Mouse (Mus musculus): ENCODE measurements around the gene Unc119b.
"Not testable (repeated sequence)": the region's sequence is repeated elsewhere in the genome, so short reads cannot be mapped to it uniquely, and the experiment has no call there.

Gene Unc119b

GRCm38 (mm10) chr5:115133358-115134066 is 1.3 kb downstream of the Unc119b start:
- DNase-seq (ENCODE audit: low spot score) = no peak

DNA sequence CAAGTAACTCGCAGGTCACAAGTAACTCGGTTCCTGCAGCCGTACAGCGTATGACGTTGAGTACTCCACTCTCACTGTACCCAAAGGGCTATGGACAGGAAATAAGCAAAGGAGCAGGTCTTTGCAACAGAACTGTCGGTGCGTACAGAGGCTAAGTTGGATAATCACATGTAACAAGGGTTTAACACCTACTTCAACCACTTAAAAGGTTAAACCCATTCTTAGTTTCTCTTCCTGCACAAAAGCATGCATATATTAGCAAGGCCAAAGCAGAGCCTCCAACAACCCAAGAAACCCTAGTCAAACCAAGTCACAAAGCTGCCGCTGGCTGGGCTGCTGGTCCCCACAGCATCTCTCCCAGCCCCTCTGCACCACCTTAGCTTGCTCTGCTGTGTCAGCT is 2.3 kb downstream of the Unc119b start:
- no peak for DNase-seq (ENCODE audit: low spot score)

GRCm38 (mm10) chr5:115129328-115129727 is 5.4 kb downstream of the Unc119b start:
- DNase-seq (ENCODE audit: low spot score) = no peak

- DNase-seq (ENCODE audit: low spot score) = no peak
Observed at GRCm38 (mm10) chr5:115127421-115128179, 7.2 kb downstream of the Unc119b start.

- DNase-seq (ENCODE audit: low spot score) = no peak
Observed at GRCm38 (mm10) chr5:115126578-115127312, 8.0 kb downstream of the Unc119b start.

GRCm38 (mm10) chr5:115125211-115125871 is 9.4 kb downstream of the Unc119b start:
- DNase-seq (ENCODE audit: low spot score) = peak; percentile 82

DNA sequence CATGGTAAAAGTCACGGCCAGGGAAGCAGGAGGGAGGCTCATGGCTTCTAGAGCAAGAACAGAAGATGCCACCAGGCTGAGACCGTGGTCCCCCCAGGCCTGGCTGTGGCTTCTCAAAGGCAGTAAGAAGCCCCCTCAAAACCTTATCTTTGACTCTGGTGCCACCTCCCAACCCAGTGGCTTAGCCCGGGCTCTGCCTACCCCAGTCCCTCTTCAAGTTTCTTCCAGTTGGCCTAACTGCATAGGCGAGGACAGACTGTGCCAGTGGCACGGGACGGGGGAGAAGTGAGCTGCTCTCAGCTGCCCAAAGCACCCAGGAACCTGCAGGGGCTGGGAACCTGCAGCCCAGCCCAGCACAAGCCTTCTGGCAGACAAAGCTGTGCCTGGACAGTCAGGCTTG is 10.1 kb downstream of the Unc119b start:
- no peak for DNase-seq (ENCODE audit: low spot score)

DNA sequence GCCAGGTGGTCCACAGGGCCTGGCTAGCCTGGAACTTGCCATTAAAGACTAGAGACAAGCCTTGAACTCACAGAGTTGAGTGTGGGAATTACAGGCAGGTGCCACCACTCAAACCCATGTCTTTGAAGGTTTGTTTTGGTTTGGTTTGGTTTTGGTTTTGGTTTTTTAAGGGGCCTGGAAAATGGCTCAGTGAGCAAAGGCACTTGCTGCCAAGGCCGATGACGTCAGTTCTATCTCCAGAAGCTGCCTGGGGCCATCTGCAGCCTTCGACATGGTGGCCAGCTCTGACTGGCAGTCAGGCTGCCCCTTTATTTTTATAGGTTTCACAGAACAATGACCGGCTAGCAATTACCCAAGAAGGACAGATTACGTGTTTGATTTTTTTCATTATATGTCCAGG is 13.8 kb downstream of the Unc119b start:
- DNase-seq (ENCODE audit: low spot score) = no peak

DNA sequence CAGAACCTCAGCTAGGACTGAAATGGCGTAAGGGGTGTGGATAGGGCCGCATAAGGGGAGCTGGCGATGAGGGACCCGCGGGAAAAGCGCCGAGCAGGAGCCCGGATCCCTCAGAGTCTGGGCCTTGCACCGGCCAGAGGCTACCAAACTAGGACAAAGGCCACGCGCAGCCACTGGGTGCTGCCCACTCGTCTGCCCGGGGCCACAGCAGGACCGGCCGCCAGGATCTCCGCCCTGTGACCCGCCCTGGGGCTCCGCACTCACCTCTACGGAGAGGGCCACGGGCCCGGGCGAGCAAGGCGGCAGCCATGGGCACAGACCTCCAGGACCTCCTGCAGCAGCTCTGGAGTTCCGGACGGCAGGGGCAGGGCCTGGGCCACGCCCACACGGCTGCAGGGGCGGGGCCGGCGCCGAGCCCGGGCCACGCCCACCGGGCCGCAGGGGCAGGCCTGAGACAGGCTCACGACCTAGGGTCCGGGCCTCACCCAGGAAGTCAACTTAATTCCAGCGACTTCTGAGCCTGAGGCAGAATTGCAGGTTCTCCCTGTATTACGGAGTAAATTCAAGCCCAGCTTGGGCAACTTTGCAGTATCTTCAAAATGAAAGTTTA is 15.7 kb downstream of the Unc119b start, which contains the start of gene Acads:
Gene Acads (minus strand): TSS at position 386 of the 610 bp plus-strand sequence.
- peak; percentile 91 for DNase-seq (ENCODE audit: low spot score)

DNA sequence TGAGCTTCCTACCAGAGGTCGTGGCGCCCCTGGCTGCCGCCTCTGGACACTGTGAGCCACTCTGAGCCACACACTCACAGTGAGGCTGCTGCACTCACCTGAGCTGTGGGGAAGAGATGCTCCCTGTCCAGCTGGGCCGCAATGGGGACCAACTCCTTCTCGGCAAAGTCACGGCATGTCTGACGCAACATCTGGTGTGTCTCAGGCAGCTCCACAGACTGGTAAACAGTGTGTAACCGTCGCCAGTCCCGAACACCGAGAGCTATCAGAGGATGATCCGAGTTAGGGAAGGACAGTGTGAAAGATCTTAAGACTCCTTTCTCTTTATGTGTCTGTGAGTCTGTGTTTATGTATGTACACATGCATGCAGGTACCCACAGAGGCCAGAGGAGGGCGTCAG is 17.3 kb downstream of the Unc119b start:
- no peak for DNase-seq (ENCODE audit: low spot score)

DNA sequence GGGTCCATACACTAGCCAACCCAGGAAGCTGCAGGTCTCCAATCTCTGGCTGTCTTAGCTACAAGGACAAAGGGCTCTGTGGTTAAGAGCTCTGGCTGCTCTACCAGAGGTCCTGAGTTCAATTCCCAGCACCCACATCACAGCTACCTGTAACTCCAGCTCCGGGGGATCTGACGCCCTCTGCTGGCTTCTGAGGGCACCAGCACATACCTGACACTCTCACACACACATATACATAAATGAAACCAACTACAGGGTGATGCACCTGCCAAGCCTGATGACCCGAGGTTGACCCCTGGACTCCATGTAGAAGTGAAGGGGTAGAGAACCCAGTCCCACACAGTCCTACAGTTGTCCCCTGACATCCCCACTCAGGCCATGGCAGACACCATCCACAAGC is 18.3 kb downstream of the Unc119b start:
- DNase-seq (ENCODE audit: low spot score) = no peak

GRCm38 (mm10) chr5:115114501-115114900 is 20.3 kb downstream of the Unc119b start:
- DNase-seq (ENCODE audit: low spot score) = no peak

DNA sequence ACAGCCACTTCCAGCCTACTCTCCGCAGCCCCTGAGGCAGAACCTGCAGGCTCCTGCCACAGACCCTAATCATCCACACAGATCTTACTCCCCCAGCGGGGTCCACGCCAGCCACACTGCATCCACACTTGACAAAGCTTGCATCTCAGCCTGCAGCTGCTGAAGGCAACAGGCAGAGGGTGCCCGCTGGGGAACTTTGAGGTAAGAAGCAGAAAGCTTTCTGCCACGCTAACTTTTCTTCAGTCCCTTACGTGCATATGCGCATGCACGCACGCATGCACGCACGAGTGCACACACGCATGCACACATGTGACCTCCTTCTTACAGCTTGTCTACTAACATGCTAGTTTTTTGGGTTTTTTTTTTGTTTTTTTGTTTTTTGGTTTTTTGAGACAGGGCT is 21.5 kb downstream of the Unc119b start:
- DNase-seq (ENCODE audit: low spot score) = no peak

- no peak for DNase-seq (ENCODE audit: low spot score)
Observed at GRCm38 (mm10) chr5:115111156-115111555, 23.6 kb downstream of the Unc119b start.

DNA sequence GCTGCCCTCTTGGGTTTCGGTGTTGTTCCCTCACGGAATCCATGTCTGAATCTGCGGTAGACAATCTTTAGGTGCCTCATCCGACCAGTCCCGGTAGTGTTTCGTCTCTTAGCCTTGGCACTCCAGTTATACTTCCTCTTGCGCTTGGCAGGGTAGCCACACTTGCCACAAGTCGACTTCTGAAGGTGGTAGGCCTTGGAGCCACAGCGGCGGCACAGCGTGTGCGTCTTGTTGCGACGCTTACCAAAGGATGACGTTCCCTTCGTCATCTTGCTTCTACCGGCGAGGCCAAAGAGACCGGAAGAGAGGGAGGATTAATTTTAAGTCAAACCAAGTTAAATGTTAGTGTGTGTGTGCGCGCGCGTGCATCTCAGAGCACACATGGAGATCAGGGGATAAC is 31.5 kb downstream of the Unc119b start:
- DNase-seq (ENCODE audit: low spot score) = not testable (repeated sequence)

- no peak for DNase-seq (ENCODE audit: low spot score)
Observed at GRCm38 (mm10) chr5:115102231-115102630, 32.5 kb downstream of the Unc119b start.

DNA sequence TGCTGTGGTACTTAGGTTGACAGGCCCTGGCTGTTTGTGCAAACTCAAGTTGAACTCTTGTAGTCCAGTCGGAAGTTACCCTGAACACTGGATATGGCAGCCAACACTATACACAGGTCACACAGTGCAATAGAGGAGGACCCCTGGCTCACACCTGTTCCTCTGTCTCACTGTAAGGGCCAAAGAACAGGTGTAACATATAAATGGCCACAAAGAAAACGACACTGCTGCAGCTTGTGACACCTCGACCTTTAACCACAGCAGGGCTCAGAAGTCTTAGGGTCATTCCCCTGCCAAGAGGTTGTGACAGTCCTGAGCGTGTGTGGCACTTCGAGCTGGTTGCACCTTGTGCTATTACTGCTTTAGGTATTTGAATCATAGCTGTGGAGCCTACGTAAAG is 34.3 kb downstream of the Unc119b start:
- DNase-seq (ENCODE audit: low spot score) = no peak

DNA sequence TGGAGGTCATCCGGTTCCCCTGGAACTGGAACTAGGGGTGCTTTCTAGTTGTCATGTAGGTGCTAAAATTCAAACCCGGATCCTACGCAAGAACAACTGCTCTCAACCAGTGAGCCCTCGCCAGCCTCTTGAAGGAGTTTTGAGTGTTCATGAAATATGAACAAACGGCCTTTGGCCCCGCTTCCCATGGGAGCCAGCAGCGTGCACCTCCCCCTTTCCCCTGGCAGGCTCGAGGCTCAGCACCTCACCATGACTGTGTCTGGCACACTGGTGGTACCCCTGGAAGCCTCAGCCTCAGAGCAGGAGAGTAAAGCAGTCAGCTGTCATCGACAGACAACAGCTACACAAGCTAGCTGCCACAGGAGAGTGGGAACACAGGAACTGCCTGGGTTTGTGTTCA is 34.8 kb downstream of the Unc119b start:
- DNase-seq (ENCODE audit: low spot score) = no peak

GRCm38 (mm10) chr5:115099530-115099929 is 35.2 kb downstream of the Unc119b start:
- no peak for DNase-seq (ENCODE audit: low spot score)

- no peak for DNase-seq (ENCODE audit: low spot score)
Observed at GRCm38 (mm10) chr5:115098195-115098594, 36.6 kb downstream of the Unc119b start, which contains the start of gene Gm10401. Gene Gm10401, minus strand, starts transcription at chr5:115098295.

DNA sequence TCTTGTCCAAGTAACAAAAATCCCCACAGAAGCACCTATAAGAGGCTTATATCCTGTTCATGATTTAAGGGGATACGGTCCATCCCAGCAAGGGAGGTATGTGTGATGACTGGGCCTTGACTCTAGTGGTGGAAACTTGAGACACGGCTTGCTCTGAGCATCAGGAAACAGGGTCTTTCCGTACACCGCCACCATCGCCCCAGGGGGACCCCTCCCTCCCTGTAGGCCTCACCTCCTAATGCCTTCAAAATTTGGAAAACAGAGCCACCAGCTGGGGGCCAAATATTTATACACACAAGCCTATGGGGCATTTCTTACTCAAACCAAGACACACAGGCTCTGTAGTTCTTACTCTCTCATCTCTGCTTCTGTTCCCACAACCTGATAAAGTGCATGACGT is 43.0 kb downstream of the Unc119b start:
- DNase-seq (ENCODE audit: low spot score) = no peak

GRCm38 (mm10) chr5:115091015-115091414 is 43.8 kb downstream of the Unc119b start:
- no peak for DNase-seq (ENCODE audit: low spot score)

Data from ovary, postnatal 36 days (tissue).